Mouse (Mus musculus) right cerebral cortex, adult 2 months (tissue): ENCODE data around the gene Mrpl33.

ENCODE experiments used
- DNase-seq, 2 experiments: peaks; one replicate each; pipeline ENCODE4 v3.0.0; 2021 to 2022; ENCODE audit warnings: low spot score in 2 of 2

Gene Mrpl33

DNA sequence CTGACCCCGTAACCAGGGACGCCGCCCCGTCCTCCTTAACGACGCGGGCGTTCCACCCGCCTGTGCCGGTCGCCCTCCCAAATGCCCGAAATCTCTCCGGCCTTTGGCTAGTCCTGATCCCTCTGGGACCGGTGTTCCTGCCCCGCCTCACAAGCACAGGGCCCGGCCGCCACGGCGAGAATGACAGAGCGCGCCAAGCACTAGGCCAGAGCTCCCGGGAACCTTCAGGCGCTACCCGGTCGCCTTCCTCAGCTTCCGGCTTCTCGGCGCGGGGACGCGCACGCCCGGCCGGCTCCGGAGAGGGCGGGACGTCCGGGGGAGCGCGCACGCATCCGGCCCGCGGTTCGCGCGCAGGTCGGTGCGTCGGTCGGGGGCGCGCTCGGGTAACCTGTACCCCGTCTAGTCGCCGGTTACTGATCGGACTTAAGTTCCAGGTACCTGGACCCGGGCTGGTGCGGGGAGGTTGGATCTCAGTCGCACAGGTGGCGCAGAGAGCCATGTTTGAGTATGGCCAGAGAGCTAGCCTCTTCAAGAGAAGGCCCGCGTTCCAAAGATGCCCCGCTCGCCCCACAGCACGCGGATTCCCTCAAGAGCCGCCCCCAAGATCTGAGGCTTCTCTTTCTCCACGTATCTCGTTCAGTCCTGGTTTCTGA is 101.0 kb downstream of the Mrpl33 start, which contains the start of gene Babam2:
Babam2 (plus strand) TSS at position 41 of the 653 bp plus-strand sequence.
- peak; percentile 84 to 90 for DNase-seq

DNA sequence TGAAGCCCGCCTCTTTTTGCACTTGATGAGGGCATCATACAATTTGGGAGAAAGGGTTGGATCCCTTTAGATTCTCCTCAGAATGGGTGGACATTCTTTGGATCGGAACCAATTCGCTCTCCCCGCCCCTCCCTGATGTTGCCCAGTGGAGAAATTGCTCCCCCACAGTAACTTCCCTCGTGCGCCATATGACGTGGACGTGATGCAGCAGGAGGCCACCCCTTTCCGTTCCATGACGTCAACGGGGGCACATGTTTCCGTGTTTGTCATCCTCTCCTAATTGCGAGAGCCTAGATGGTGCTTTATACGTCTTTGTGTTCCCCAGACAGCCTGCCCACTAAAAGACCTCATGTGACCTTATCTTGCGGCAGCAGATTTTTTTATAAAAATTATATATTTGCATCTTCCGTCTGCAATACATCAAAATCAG is 101.6 kb downstream of the Mrpl33 start:
- peak; percentile 86 to 89 for DNase-seq

DNA sequence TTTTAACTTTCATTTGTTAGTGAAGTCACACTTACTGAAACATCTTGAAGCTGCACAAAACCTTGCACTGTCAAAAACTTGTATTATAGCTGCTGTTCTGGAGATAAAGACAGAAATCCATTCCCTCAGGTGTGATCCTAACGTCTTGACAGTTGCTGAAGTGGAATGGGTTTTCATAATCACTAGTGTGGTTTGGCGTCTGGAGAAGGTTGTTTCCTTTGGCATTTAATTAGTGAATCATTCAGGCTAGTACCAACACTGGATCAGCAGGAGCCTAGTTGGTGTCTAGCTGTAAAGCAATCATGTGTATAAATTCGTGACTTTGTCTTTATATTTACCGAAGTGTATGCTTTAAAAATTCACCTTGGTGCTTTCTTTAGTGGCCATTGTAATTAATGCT is 102.2 kb downstream of the Mrpl33 start:
- no peak for DNase-seq

GRCm38 (mm10) chr5:31699397-31699796 is 102.7 kb downstream of the Mrpl33 start:
- no peak for DNase-seq

- peak; percentile 70 to 82 for DNase-seq
These were observed 108.2 kb downstream of the Mrpl33 start for GRCm38 (mm10) chr5:31704971-31705370.

DNA sequence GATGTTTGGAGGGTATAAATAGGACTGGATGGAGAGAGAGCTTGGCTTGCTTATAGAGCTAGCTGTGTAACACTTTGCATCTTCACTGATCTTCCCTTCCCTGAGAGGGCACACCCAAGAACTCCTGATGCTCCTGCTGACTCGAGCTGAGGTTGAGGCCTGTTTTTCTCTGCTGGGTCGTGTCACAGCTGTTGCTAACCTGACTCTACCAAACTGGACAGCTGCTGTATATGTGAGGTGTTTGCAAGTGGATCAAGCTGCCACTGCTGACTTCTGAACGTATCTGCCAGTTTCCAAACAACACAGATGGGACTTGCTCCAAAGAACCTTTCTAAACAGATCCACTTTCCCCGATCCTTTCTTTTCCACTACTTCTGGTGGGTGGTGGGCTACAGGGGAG is 110.1 kb downstream of the Mrpl33 start:
- no peak for DNase-seq

- DNase-seq = no peak
These were observed 112.7 kb downstream of the Mrpl33 start for GRCm38 (mm10) chr5:31709389-31709788.

DNA sequence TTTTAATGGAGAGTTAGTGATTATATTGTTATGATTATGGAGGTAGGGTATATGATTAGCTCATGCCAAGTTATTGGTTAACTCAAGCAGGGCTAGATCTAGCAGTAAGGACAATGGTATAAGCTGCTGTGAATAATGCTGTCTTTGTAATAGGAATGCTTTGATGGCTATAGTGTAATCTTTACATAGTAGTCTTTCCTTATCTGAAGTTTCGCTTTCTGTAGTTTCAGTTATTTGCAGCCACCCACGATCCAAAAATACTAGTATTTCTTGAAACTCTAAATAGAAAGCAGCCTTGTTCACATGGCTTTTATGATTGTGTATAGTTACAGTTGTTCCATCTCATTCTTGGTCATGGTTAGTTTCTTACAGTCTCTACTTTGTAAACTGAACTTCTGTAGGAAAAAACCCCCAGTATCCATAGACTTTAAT is 116.6 kb downstream of the Mrpl33 start:
- DNase-seq = no peak

- DNase-seq = no peak
These were observed 117.1 kb downstream of the Mrpl33 start for GRCm38 (mm10) chr5:31713841-31714264.
